Mouse (Mus musculus): ENCODE data around the gene Polr3e.

Gene Polr3e

DNA sequence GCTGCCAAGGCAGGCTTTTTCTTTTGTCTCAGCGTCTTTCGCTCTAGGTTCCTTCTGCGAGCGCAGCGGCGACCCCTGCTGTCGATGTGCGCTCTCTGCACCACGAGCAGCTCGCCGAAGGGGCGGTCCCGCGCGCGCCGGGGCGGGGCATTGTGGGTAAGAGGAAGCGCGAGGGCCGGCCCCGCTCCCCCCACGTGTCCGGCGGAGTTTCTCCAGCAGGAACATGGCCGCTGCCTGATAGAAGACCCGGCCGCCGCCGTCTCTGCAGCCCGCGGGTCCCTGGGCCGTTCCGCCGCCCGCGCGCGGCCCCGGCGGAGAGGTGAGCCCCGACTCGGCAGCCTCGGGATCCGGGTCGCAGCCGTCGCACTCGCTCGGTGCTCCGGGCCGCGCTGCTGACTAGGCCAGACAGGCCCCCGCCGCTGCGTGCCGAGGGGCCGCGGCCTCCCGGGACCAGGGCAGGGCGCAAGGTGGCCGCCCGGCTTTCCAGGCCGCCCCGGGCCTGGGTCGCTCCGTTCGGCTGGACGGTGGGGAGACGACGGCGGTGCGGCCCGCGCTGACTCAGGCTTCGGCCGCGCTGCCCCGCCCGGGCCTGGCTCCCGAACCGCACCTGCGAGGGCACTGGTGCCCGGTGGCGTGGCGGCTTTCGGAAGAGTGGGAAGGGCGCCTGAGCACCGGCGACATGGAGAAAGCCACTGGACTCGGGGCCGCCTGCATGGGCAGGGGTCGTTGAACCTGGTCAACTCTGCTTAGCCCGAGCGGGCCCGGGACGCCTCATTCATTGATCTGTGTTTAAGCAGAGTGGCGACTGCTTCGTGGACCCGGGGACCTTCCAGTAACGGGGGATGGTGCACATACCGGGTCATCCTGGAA, at the start of gene Polr3e:
TSS of gene Polr3e (plus strand) at position 153 of the 870 bp plus-strand sequence.
- no peak for DNase-seq (ENCODE audit: extremely low read depth, low read depth, low spot score)

DNA sequence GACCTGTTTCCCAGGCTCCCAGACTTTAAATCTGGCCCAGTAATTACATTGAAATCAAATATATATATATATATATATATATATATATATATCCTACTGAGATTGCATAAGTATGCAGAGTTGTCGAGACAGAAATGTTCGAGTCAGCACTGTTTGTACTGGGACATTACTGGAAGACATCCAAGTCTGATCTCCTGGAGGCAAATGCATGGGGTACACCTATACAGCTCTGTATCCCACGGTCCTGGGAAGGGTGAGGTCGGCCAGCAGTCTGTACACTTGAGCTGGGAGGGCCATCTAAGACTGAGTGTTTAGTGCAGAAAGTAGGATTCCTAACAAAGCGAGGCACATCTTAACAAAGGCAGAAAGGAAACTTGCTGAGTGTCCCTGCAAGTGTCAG, 47.7 kb upstream of the Polr3e start:
- DNase-seq (ENCODE audit: extremely low read depth, low read depth, low spot score), result peak; percentile 36

DNA sequence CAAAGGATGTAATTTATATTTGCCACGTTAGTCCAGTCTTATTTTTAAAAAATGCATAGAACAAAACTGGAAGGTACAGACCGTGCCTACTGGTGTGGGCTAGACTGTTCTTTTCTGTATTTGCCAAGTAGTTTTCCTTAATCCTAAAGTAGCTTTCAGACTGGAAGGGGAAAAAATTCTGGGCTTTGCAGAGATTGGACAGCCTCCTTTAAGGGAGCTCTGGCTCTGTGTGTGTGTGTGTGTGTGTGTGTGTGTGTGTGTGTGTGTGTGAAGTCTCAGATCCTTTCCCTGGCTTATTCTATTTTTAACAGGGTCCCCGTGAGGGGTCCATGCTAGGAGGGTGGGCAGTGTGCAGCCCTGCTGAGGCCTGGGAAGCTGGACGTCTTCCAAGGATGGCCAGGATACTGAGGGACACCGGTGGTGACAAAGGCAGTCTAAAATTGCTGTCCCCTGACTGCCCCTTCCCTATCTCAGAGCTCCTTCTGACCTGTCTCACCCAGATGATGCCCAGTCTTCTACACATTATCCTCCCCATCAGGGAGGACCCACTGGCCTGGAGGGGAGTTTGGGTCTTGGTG, 47.0 kb upstream of the Polr3e start:
- DNase-seq (ENCODE audit: extremely low read depth, low read depth, low spot score), result no peak

DNA sequence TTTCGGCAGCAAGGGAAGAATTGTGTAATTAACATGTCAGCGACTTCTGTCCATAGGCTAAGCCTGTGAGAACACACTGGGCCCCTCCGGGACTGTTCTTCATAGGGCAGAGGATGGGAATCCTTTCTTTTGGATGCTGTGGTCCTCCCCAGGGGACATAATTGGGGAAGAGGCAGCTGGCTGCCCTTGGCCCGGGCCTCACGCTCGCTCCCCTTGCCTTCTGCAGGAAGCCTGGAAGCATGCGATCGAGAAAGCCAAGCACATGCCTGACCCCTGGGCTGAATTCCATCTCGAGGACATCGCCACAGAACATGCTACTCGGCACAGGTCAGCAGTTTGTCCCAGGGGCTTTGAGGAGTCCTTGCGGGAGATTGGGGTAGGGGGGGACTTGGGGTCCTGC, 44.5 kb upstream of the Polr3e start:
- no peak for DNase-seq (ENCODE audit: extremely low read depth, low read depth, low spot score)

DNA sequence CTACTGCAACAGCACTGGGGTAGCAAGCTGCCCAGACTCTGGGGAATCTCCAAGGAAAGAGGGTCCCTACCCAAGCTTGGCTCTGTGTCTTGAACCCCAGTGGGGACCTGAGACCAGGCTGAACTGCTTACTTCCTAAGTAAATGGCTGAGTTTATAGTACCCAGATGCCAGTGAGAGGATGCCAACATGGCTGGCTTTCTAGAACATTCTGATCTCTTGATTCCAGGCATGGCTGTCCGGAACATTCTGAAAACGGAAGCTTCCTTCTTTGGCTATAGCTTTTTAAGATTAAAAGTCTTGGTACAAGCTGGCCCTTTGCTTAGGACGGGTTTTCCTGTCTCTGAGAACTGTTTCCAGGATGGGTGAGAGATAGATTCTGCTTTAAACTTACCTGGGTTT, 43.5 kb upstream of the Polr3e start:
- DNase-seq (ENCODE audit: extremely low read depth, low read depth, low spot score), result no peak

DNA sequence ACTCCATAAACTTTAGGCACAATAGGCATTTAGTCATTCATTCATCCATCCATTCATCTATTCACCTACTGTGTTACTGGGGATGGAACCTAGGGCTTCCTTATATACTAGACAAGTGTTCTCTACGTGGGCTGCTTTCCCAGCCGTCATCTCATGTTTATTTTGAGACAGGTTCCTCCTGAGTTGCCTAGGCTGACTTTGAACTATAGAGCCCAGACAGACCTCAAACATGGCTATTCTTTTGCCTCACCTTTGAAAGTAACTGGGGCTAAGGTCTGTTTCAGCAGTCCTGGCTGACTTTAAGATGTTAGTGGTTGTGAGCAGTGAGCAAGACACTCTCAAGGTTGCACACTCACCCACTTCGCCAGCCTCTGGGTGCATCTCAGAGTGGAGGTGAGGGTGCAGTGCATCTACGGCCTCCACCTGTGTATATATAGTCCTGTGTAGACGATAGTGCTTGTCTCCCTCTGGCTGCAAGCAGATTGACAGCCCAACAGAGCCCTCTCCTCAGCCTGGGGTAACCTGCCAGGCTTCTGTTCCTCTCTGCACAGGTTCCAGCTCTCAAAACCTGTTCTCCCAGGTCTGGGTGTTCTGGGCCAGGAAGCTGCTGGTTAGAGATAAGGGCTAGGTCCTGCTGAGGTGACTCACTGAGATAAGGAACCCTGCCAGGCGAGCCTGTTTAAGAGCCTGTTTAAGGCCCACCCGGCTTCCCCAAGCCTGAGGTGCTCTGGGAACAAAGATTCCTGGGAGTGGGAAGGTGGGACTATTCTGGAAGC, 42.6 kb upstream of the Polr3e start:
- DNase-seq (ENCODE audit: extremely low read depth, low read depth, low spot score), result no peak

DNA sequence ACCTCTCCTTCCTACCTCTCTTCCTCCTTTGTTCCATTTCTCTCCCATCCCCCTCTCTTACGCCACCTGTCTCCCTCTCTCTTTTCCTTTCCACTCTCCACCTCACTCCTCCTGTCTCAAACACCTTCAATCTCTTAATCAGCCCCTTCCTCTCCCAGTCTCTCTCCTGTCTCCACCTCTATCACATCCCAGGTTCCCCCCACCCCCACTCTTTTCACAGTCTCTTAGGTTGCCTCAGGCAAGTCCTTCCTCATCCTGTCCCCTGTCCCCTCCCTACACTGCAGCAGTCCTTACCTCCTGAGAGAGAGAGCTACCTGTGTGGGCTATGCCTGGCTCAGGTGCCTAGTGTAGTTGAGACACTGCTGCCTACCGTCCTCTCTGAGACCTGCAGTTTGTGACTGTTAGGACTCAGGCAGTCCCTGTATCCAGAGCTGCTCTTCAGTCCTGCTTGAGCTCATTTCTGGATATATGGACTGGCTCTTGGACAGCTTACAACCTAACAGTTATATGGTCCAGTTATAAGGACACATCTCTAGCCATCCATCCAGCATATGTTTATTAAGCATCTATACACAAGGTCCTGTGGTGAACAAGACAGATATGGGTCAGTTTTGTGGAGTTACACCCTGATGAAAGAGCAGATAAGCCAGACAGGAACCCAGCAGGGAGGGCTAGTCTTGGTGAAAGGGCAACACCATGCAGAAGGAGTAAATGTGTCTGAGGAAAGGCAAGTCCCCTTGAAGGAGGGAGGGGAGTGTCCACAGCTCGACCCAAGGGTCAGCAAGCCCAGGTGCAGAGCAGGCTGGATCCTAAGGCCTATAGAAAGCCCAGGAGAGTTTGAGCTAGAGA, 41.8 kb upstream of the Polr3e start:
- no peak for DNase-seq (ENCODE audit: extremely low read depth, low read depth, low spot score)

DNA sequence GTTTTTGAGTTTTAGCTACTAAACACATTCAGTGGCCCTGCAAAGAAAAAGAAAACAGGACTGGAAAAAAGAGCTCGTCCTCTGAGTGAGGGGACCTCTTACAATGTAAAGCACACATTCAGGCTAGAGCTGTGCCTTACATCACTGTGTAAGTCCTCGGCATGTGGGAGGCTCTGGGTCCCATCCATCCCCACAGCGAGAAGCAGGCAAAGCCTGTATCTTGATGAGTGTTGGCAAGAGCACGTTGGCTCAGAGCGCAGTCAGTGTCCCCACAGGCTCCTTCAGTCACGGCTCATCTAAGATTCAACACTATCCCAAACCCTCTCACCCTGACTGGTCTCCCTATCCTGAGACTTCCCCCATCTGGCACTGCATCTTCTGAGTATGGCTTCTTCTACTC, 39.3 kb upstream of the Polr3e start:
- DNase-seq (ENCODE audit: extremely low read depth, low read depth, low spot score), result no peak

DNA sequence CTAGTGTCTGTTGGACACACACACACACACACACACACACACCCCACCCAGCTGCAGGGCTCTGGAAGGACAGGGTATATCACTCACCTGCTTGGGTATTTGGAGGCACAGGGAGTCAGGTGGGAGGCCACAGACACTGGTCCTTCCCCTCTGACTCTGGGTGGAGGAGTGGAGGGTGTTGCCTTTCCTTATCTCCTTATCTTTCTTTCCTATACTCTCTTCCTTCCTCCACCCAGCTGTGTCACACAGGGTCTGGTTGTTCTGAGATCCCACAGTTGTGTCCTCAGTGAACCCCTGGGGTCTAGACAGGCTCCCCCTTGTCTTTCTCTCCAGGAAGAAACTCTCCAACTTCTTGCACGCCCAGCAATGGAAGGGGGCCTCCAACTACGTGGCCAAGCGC, 37.6 kb upstream of the Polr3e start:
- no peak for DNase-seq (ENCODE audit: extremely low read depth, low read depth, low spot score)

DNA sequence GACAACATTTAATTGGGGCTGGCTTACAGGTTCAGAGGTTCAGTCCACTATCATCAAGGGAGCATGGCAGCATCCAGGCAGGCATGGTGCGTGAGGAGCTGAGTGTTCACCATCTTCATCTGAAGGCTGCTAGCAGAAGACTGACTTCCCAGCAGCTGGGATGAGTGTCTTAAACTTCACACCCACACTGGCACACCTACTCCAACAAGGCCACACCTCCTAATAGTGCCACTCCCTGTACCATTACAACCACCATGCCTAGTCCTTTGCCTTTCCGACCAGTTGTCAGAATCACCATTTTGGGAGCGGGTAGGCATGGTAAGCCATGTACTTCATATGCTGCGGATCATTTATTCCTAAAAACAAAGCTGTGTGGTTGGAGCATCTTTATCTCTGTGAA, 36.8 kb upstream of the Polr3e start:
- no peak for DNase-seq (ENCODE audit: extremely low read depth, low read depth, low spot score)

DNA sequence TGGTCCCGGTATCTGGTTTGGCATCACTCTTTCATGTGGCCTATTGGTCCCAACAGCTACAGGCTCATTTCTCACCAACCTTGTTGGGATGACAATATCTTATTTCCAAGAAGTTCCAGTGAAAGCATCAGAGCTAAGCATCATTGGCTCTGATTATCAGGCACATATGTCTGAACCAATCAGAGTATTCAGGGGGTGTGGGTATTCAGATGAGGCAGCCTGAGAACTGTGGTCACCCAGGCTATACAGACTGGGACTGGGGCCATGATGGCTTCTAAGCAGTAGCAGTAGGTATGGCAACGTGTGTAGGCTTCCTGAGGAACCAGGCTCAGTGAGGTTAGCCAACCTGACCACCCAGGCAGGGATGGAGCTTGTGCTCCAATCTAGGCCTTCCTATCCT, 36.1 kb upstream of the Polr3e start:
- no peak for DNase-seq (ENCODE audit: extremely low read depth, low read depth, low spot score)

DNA sequence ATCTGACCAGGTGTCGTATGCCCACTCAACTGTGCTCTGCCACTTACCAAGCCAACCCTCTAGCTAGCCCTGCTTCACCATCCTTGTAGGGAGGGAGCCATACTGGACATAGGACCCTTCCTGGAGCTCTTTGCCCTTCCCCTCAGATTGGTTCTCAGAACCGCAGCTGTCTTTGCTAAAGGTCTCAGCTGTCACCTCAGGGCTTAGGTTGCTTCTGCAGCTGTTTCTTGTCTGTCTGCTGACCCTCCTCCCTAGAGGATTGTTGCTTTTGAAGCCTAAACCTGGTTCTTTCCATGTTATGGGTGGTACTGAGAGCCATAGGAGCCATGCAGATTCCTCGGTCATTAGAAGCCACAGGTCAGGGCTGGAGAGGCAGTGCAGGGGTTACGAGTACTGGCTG, 34.9 kb upstream of the Polr3e start:
- DNase-seq (ENCODE audit: extremely low read depth, low read depth, low spot score), result no peak

DNA sequence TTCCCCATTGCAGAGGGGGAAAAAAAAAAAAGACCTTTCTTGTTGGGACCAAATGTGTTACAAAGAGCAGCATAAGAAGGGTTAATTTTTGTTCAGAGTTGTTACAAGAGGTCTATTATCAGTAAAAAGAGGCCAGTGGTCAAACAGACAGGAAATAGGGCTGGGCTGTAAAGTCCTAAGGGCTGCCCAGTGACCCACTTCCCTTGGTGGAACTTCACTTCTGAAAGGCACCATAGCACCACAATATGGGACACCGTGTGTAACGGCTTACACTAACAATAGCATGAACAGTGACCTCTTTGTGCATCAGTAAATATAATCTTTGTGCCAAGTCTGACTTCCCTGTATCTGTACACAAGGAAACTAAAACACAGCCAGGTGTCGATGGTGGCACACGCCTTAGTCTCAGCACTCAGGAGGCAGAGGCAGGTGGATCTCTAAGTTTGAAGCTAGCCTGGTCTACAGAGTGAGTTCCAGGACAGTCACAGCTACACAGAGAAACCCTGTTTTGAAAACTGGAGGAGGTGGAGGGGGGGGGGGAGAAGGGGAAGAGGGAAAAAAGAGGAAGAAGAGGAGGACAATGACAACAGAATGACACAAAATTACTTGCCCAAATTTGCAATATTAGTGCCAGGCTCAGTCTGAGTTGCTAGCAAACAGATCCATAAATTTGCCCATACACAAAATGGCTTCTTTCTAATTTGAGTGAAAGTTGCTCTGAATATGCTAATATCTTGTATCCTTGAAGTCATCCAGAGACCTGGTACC, 33.8 kb upstream of the Polr3e start:
- no peak for DNase-seq (ENCODE audit: extremely low read depth, low read depth, low spot score)

DNA sequence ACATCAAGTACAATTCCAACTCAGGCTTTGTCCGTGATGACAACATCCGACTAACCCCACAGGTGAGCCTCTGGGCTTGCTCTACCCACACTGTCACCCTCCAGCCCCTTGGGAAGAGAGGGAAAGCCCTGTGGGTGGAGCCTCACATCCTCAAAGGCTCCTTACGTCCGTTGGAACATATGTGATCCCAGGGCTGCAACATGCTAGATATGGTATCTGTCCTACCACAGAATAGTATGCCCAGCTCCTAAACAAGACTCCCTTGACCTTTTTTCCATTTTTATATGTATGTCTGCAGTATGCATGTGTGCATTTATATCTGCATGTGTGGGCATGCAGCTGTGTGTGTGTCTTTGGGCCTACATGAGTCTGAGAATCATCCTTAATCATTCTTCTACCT, 32.8 kb upstream of the Polr3e start:
- no peak for DNase-seq (ENCODE audit: extremely low read depth, low read depth, low spot score)

DNA sequence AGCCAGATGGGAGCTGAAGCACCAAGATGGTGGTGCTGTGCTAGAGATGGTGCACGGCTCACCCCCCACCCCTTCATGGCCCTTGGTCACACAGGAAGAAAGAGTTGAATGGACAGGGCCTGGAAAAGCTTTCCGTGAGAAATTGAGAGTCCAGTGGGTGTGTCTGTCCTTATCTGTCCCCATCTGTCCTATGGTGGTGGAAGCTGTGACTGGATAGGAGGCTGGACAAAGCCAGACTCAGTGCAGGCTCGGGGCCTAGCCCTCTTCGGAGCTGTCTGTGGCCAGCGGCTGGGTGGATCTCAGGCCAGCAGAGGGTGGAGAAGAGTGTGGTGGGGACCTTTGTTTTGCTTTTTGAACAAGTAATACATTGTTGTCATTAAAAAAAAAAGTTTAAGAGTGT, 24.4 kb upstream of the Polr3e start:
- DNase-seq (ENCODE audit: extremely low read depth, low read depth, low spot score), result no peak

DNA sequence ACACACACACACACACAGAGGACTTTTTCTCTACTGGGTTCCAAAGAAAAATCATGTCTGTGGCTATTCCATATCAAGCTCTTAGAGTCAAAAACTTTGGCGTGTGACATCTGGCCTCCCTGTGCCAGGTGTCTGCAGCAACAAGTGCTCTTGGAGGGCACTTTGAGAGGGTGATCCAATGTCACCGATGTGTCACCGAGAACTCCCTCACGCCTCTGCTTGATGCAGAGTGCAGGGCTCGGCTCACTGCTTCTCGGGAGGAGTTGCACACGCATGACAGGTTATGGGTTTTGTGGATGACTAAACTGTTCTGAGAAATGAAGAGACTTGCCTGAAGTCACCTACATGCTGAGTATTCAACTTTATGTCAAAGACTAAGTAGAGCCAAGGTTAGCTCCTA, 20.5 kb upstream of the Polr3e start:
- DNase-seq (ENCODE audit: extremely low read depth, low read depth, low spot score), result peak; percentile 21

DNA sequence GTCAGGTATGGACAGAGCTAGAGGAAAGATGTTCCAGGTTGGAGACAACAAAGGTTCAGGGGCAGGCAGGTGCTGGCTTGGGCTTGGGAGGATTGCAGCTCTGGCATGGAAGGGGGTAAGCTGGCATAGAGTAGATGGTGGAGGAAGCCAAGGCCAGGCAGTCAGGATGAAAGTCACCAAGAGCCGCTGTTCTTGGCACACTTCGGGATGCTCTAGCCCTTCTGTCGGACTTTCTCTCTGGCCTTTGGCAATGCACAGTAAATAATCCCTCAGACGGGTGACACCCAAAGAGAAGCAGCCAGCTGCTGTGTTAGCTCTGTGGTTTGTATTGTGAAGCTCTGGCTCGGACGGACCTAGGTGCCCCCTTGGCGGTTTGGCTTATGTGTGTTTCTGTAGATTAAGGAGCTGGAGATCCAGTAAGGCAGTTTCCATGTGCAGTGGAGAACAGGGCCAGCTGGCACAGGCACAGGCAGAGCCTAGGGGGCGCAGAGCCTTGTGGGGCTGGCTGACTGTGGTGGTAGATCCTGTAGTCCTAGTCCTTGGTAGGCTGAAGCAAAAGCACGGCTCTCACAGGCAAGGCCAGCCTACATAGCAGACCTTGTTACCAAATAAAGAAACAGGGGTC, 19.7 kb upstream of the Polr3e start:
- DNase-seq (ENCODE audit: extremely low read depth, low read depth, low spot score), result peak; percentile 97

DNA sequence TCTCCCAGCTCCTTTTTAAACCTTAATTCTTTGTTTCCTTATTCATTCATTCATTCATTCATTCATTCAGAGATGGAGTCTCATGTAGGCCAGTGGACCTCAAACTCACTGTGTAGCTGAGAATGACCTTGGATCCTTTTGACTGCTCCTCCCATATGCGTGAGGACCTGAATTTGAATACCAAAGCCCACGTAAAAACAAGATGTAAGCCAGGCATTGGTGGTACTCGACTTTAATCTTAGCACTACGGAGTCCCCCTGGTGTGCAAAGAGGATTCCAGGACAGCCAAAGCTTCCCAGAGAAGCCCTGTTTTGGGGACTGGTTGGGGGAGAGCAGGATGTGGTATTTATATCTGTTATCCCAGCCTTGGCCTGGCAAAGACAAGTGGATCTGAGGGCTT, 17.4 kb upstream of the Polr3e start:
- no peak for DNase-seq (ENCODE audit: extremely low read depth, low read depth, low spot score)

DNA sequence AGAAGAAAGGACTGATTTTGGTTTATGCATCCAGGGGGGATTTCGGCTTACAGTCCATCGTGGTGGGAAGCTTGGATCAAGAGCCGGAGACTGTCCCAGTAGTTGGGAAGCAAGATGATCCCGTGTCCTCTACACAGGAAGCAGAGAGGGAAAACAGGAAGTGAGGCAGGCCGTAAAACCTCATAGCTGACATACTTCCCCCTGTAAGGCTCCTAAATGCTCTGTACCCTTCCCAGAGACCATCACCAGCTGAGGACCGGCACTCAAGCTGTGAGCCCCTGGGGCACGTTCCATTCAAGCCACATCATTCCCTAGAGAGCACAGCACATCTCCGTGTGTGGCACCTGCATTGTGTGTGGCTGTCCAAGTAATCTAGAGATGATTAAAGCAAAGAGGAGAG, 15.8 kb upstream of the Polr3e start:
- DNase-seq (ENCODE audit: extremely low read depth, low read depth, low spot score), result no peak

DNA sequence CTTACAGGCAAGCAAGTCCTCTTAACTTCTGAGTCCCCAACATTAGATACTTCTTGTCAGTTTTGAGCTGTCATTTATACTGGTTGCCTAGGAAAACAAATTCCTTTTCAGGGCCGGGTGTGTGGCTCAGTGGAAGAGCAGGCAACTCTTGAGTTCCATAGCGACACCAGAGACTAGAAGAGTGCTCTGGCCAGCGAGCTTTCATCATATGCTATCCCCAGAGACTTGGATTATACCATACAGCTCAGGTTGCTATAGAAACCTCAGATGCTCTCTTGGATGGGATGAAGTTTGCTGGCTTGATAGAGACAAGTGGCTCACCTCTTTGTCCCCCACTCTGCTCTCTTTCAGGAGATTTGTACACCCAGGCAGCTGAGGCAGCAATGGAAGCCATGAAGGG, 14.6 kb upstream of the Polr3e start:
- DNase-seq (ENCODE audit: extremely low read depth, low read depth, low spot score), result no peak

Data from fat pad, adult 2 months (tissue).